Mouse (Mus musculus): ENCODE measurements around the gene Olfr610. TPM values are rescaled to one million over a fixed set of nuclear protein-coding genes. Genes with fewer than 3 reads are reported as not detected.

Gene Olfr610
- polyA plus RNA-seq, 1 experiment from 2014 or later, result not detected

Other genes starting within 250 kb of the Olfr610 start
- not detected in 2 replicates for gene Olfr596, start 206.5 kb downstream of the Olfr610 start, polyA plus RNA-seq (2015; fragmentation: Nextera tagmentation; extraction: Ambion mirVana)
- gene Olfr597, start 195.8 kb downstream of the Olfr610 start, polyA plus RNA-seq (2015; fragmentation: Nextera tagmentation; extraction: Ambion mirVana), result not detected in 2 replicates
- gene Olfr598, start 188.6 kb downstream of the Olfr610 start, polyA plus RNA-seq (2015; fragmentation: Nextera tagmentation; extraction: Ambion mirVana), result not detected in 2 replicates
- not detected in 2 replicates for gene Olfr599, start 176.2 kb downstream of the Olfr610 start, polyA plus RNA-seq (2015; fragmentation: Nextera tagmentation; extraction: Ambion mirVana)
- not detected in 2 replicates for gene Olfr600, start 162.5 kb downstream of the Olfr610 start, polyA plus RNA-seq (2015; fragmentation: Nextera tagmentation; extraction: Ambion mirVana)
- gene Olfr601, start 149.5 kb downstream of the Olfr610 start, polyA plus RNA-seq (2015; fragmentation: Nextera tagmentation; extraction: Ambion mirVana), result not detected in 2 replicates
- gene Olfr603, start 125.9 kb downstream of the Olfr610 start, polyA plus RNA-seq (2015; fragmentation: Nextera tagmentation; extraction: Ambion mirVana), result not detected in 2 replicates
- gene Usp17lc, start 97.0 kb downstream of the Olfr610 start, polyA plus RNA-seq (2015; fragmentation: Nextera tagmentation; extraction: Ambion mirVana), result not detected in 2 replicates
- gene Olfr605, start 66.7 kb downstream of the Olfr610 start, polyA plus RNA-seq (2015; fragmentation: Nextera tagmentation; extraction: Ambion mirVana), result not detected in 2 replicates
- gene Olfr606, start 63.1 kb downstream of the Olfr610 start, polyA plus RNA-seq (2015; fragmentation: Nextera tagmentation; extraction: Ambion mirVana), result not detected in 2 replicates
- gene Olfr607, start 48.0 kb downstream of the Olfr610 start, polyA plus RNA-seq (2015; fragmentation: Nextera tagmentation; extraction: Ambion mirVana), result not detected in 2 replicates
- gene Olfr608, start 42.2 kb downstream of the Olfr610 start, polyA plus RNA-seq (2015; fragmentation: Nextera tagmentation; extraction: Ambion mirVana), result not detected in 2 replicates
- not detected in 2 replicates for gene Olfr609, start 14.1 kb downstream of the Olfr610 start, polyA plus RNA-seq (2015; fragmentation: Nextera tagmentation; extraction: Ambion mirVana)
- gene Olfr611, start 8.7 kb upstream of the Olfr610 start, polyA plus RNA-seq (2015; fragmentation: Nextera tagmentation; extraction: Ambion mirVana), result not detected in 2 replicates
- gene Olfr612, start 30.6 kb upstream of the Olfr610 start, polyA plus RNA-seq (2015; fragmentation: Nextera tagmentation; extraction: Ambion mirVana), result not detected in 2 replicates
- gene Olfr613, start 36.0 kb upstream of the Olfr610 start, polyA plus RNA-seq (2015; fragmentation: Nextera tagmentation; extraction: Ambion mirVana), result not detected in 2 replicates
- gene Olfr615, start 44.0 kb upstream of the Olfr610 start, polyA plus RNA-seq (2015; fragmentation: Nextera tagmentation; extraction: Ambion mirVana), result not detected in 2 replicates
- gene Olfr616, start 57.0 kb upstream of the Olfr610 start, polyA plus RNA-seq (2015; fragmentation: Nextera tagmentation; extraction: Ambion mirVana), result not detected in 2 replicates
- not detected in 2 replicates for gene Olfr617, start 60.9 kb upstream of the Olfr610 start, polyA plus RNA-seq (2015; fragmentation: Nextera tagmentation; extraction: Ambion mirVana)
- gene Olfr618, start 78.0 kb upstream of the Olfr610 start, polyA plus RNA-seq (2015; fragmentation: Nextera tagmentation; extraction: Ambion mirVana), result not detected in 2 replicates
- gene Olfr619, start 88.5 kb upstream of the Olfr610 start, polyA plus RNA-seq (2015; fragmentation: Nextera tagmentation; extraction: Ambion mirVana), result not detected in 2 replicates
- gene Olfr620, start 100.4 kb upstream of the Olfr610 start, polyA plus RNA-seq (2015; fragmentation: Nextera tagmentation; extraction: Ambion mirVana), result not detected in 2 replicates
- gene Olfr622, start 130.6 kb upstream of the Olfr610 start, polyA plus RNA-seq (2015; fragmentation: Nextera tagmentation; extraction: Ambion mirVana), result not detected in 2 replicates
- gene Olfr623, start 151.6 kb upstream of the Olfr610 start, polyA plus RNA-seq (2015; fragmentation: Nextera tagmentation; extraction: Ambion mirVana), result not detected in 2 replicates
- 0.04 and 0.06 TPM in 2 replicates for gene Olfr624, start 159.1 kb upstream of the Olfr610 start, polyA plus RNA-seq (2015; fragmentation: Nextera tagmentation; extraction: Ambion mirVana)
- not detected in 2 replicates for gene Olfr625-ps1, start 170.6 kb upstream of the Olfr610 start, polyA plus RNA-seq (2015; fragmentation: Nextera tagmentation; extraction: Ambion mirVana)
- gene Olfr243, start 202.5 kb upstream of the Olfr610 start, polyA plus RNA-seq (2015; fragmentation: Nextera tagmentation; extraction: Ambion mirVana), result not detected in 2 replicates
- gene Olfr628, start 218.3 kb upstream of the Olfr610 start, polyA plus RNA-seq (2015; fragmentation: Nextera tagmentation; extraction: Ambion mirVana), result not detected in 2 replicates
- gene Olfr629, start 232.8 kb upstream of the Olfr610 start, polyA plus RNA-seq (2015; fragmentation: Nextera tagmentation; extraction: Ambion mirVana), result not detected in 2 replicates
- gene Olfr630, start 245.2 kb upstream of the Olfr610 start, polyA plus RNA-seq (2015; fragmentation: Nextera tagmentation; extraction: Ambion mirVana), result not detected in 2 replicates

Measured in intestine, embryonic 16.5 days (tissue).